Mouse (Mus musculus) R1 (cell line): ENCODE measurements at regions not wholly inside any gene's neighbourhood (a gene's known extent, or its start where the extent isn't known, plus 50 kb on each side); places are given as distances from the start of the nearest gene placed in this dataset.

Experiments
- DNase-seq: peaks from one replicate; pipeline ENCODE4 v3.0.0-alpha.2; 2018; ENCODE audit warnings: low read depth, low spot score

GRCm38 (mm10) chr13:102576871-102577662, 116.3 kb upstream of the Cd180 start:
- DNase-seq = no peak

- DNase-seq = no peak
These were observed 114.5 kb upstream of the Cd180 start for GRCm38 (mm10) chr13:102578811-102579210.

GRCm38 (mm10) chr13:102579638-102580037, 113.7 kb upstream of the Cd180 start:
- DNase-seq = no peak

- no peak for DNase-seq
These were observed 109.2 kb upstream of the Cd180 start for GRCm38 (mm10) chr13:102583984-102584645.

GRCm38 (mm10) chr13:102586215-102586614, 107.1 kb upstream of the Cd180 start:
- DNase-seq = no peak

- no peak for DNase-seq
These were observed 103.5 kb upstream of the Cd180 start for GRCm38 (mm10) chr13:102589680-102590435.

- DNase-seq = no peak
These were observed 101.4 kb upstream of the Cd180 start for GRCm38 (mm10) chr13:102591803-102592537.

- no peak for DNase-seq
These were observed 99.8 kb upstream of the Cd180 start for GRCm38 (mm10) chr13:102593405-102594200.

GRCm38 (mm10) chr13:102594201-102594600, 99.2 kb upstream of the Cd180 start:
- DNase-seq = no peak

GRCm38 (mm10) chr13:102595602-102596001, 97.8 kb upstream of the Cd180 start:
- DNase-seq = no peak

GRCm38 (mm10) chr13:102596101-102596500, 97.3 kb upstream of the Cd180 start:
- DNase-seq = no peak

- DNase-seq = no peak
These were observed 95.2 kb upstream of the Cd180 start for GRCm38 (mm10) chr13:102598181-102598580.

- DNase-seq = peak; percentile 18
These were observed 93.8 kb upstream of the Cd180 start for GRCm38 (mm10) chr13:102599602-102600001.

GRCm38 (mm10) chr13:102600026-102600425, 93.3 kb upstream of the Cd180 start:
- peak; percentile 60 for DNase-seq

GRCm38 (mm10) chr13:102624461-102624860, 68.9 kb upstream of the Cd180 start:
- no peak for DNase-seq

GRCm38 (mm10) chr13:102625171-102625835, 68.1 kb upstream of the Cd180 start:
- no peak for DNase-seq

GRCm38 (mm10) chr13:102625836-102626340, 67.5 kb upstream of the Cd180 start:
- no peak for DNase-seq

- DNase-seq = no peak
These were observed 65.6 kb upstream of the Cd180 start for GRCm38 (mm10) chr13:102627786-102628185.

GRCm38 (mm10) chr13:102629176-102629575, 64.2 kb upstream of the Cd180 start:
- no peak for DNase-seq
